Mouse (Mus musculus): Measurements from ENCODE around the gene Agpat4.
A peak's percentile ranks its signal among the peaks of the same experiment; 100 is the strongest.
"Not testable (repeated sequence)": the region's sequence is repeated elsewhere in the genome, so short reads cannot be mapped to it uniquely, and the experiment has no call there.

Agpat4 gene

GRCm38 (mm10) chr17:12122262-12122661 lies 3.8 kb downstream of the Agpat4 start:
- DNase-seq (ENCODE audit: low spot score in 2 of 2) = not testable (repeated sequence)

- DNase-seq (ENCODE audit: low spot score in 2 of 2) = no peak
Measured at GRCm38 (mm10) chr17:12123168-12123567, 4.7 kb downstream of the Agpat4 start.

GRCm38 (mm10) chr17:12127056-12127455 lies 8.6 kb downstream of the Agpat4 start:
- DNase-seq (ENCODE audit: low spot score in 2 of 2) = no peak

GRCm38 (mm10) chr17:12128976-12129375 lies 10.5 kb downstream of the Agpat4 start:
- DNase-seq (ENCODE audit: low spot score in 2 of 2) = no peak

- DNase-seq (ENCODE audit: low spot score in 2 of 2) = no peak
Measured at GRCm38 (mm10) chr17:12131171-12131570, 12.7 kb downstream of the Agpat4 start.

GRCm38 (mm10) chr17:12131581-12131980 lies 13.1 kb downstream of the Agpat4 start:
- DNase-seq (ENCODE audit: low spot score in 2 of 2) = no peak

- no peak for DNase-seq (ENCODE audit: low spot score in 2 of 2)
Measured at GRCm38 (mm10) chr17:12132904-12133303, 14.4 kb downstream of the Agpat4 start.

- peak in 1 of 2 experiments; percentile 19 for DNase-seq (ENCODE audit: low spot score in 2 of 2)
Measured at GRCm38 (mm10) chr17:12133985-12134384, 15.5 kb downstream of the Agpat4 start.

- no peak for DNase-seq (ENCODE audit: low spot score in 2 of 2)
Measured at GRCm38 (mm10) chr17:12134975-12135633, 16.6 kb downstream of the Agpat4 start.

- no peak for DNase-seq (ENCODE audit: low spot score in 2 of 2)
Measured at GRCm38 (mm10) chr17:12138355-12138754, 19.9 kb downstream of the Agpat4 start.

- no peak for DNase-seq (ENCODE audit: low spot score in 2 of 2)
Measured at GRCm38 (mm10) chr17:12143948-12144364, 25.5 kb downstream of the Agpat4 start.

GRCm38 (mm10) chr17:12146132-12146681 lies 27.7 kb downstream of the Agpat4 start:
- peak; percentile 40 to 54 for DNase-seq (ENCODE audit: low spot score in 2 of 2)

GRCm38 (mm10) chr17:12147830-12148229 lies 29.3 kb downstream of the Agpat4 start:
- DNase-seq (ENCODE audit: low spot score in 2 of 2) = no peak

GRCm38 (mm10) chr17:12149232-12149861 lies 30.8 kb downstream of the Agpat4 start:
- no peak for DNase-seq (ENCODE audit: low spot score in 2 of 2)

- no peak for DNase-seq (ENCODE audit: low spot score in 2 of 2)
Measured at GRCm38 (mm10) chr17:12150970-12151369, 32.5 kb downstream of the Agpat4 start.

- no peak for DNase-seq (ENCODE audit: low spot score in 2 of 2)
Measured at GRCm38 (mm10) chr17:12154260-12154659, 35.8 kb downstream of the Agpat4 start.

GRCm38 (mm10) chr17:12155236-12155635 lies 36.7 kb downstream of the Agpat4 start:
- DNase-seq (ENCODE audit: low spot score in 2 of 2) = peak; percentile 56 to 57

- DNase-seq (ENCODE audit: low spot score in 2 of 2) = no peak
Measured at GRCm38 (mm10) chr17:12155872-12156271, 37.4 kb downstream of the Agpat4 start.

GRCm38 (mm10) chr17:12156661-12157060 lies 38.2 kb downstream of the Agpat4 start:
- DNase-seq (ENCODE audit: low spot score in 2 of 2) = no peak

- DNase-seq (ENCODE audit: low spot score in 2 of 2) = no peak
Measured at GRCm38 (mm10) chr17:12157203-12157602, 38.7 kb downstream of the Agpat4 start.

GRCm38 (mm10) chr17:12159187-12160060 lies 40.9 kb downstream of the Agpat4 start:
- no peak for DNase-seq (ENCODE audit: low spot score in 2 of 2)

GRCm38 (mm10) chr17:12160061-12160421 lies 41.5 kb downstream of the Agpat4 start:
- no peak for DNase-seq (ENCODE audit: low spot score in 2 of 2)
